Mouse (Mus musculus) limb, embryonic 10.5 days (tissue): Measurements from ENCODE around the gene Gm14085. TPM values are rescaled to one million over a fixed set of nuclear protein-coding genes. Genes with fewer than 3 reads are reported as not detected.
"Not testable (repeated sequence)": the region's sequence is repeated elsewhere in the genome, so short reads cannot be mapped to it uniquely, and the experiment has no call there.

ENCODE experiments used
- DNase-seq: peaks from one replicate; pipeline ENCODE4 v3.0.0-alpha.2; 2017; ENCODE audit warnings: low spot score
- H3K27ac ChIP-seq: fragments of 300-500 bp; sonication (generic); 2 replicates; pipeline ENCODE4 v1.5.1; 2016; ENCODE audit warnings: mild to moderate bottlenecking
- H3K27me3 ChIP-seq: fragments of 300-500 bp; sonication (generic); 2 replicates; pipeline ENCODE4 v1.6.1; 2016; ENCODE audit warnings: low read depth, mild to moderate bottlenecking; ENCODE audit not compliant: poor library complexity, severe bottlenecking
- H3K36me3 ChIP-seq: fragments of 300-500 bp; sonication (generic); 2 replicates; pipeline ENCODE4 v1.6.1; 2016; ENCODE audit warnings: mild to moderate bottlenecking, moderate library complexity
- H3K4me1 ChIP-seq: fragments of 300-500 bp; sonication (generic); 2 replicates; pipeline ENCODE4 v1.6.1; 2016
- H3K4me3 ChIP-seq: fragments of 300-500 bp; sonication (generic); 2 replicates; pipeline ENCODE4 v1.5.1; 2016; ENCODE audit warnings: mild to moderate bottlenecking, moderate library complexity
- H3K9me3 ChIP-seq: fragments of 300-500 bp; sonication (generic); replicated peaks from 2 replicates; pipeline ENCODE4 v1.6.1; 2016; ENCODE audit warnings: mild to moderate bottlenecking
- WGBS: fragments of 180-500 bp; shearing (Covaris S2); methylation state at CpG from one replicate; pipeline ENCODE4 v1.1.7; 2016; 5-methylcytosine and 5-hydroxymethylcytosine counted together
- polyA plus RNA-seq: library from polyadenylated mRNA; unstranded; fragments of >200 nt; fragmentation: Nextera tagmentation; extraction: Ambion mirVana; gene quantifications from 2 replicates; pipeline ENCODE4 v1.2.1, GENCODE M21; 2016

The Gm14085 gene
- polyA plus RNA-seq = not detected in 2 replicates

GRCm38 (mm10) chr2:122484641-122485040, at the start of gene Gm14085:
Gm14085 (plus strand) TSS chr2:122484941.
- H3K9me3 ChIP-seq = no peaks in the 10 kb centered on the region
- DNase-seq = no peak
- WGBS = 85% methylated on average over 1 of the region's 1 CpGs
- no peaks in the 10 kb centered on the region for H3K36me3 ChIP-seq
- no peak within 1 kb of the TSS for H3K27ac ChIP-seq
- no peaks in the 10 kb centered on the region for H3K27me3 ChIP-seq
- no peak within 1 kb of the TSS for H3K4me3 ChIP-seq
- no peaks in the 10 kb centered on the region for H3K4me1 ChIP-seq

GRCm38 (mm10) chr2:122438706-122439482, 45.8 kb upstream of the Gm14085 start:
- not testable (repeated sequence) for H3K27ac ChIP-seq, H3K4me3 ChIP-seq, H3K36me3 ChIP-seq, H3K9me3 ChIP-seq, H3K27me3 ChIP-seq, H3K4me1 ChIP-seq, DNase-seq
- WGBS = 93% methylated on average over 5 of the region's 5 CpGs

- not testable (repeated sequence) for H3K27me3 ChIP-seq, H3K27ac ChIP-seq, H3K9me3 ChIP-seq, H3K4me3 ChIP-seq, H3K4me1 ChIP-seq, DNase-seq, H3K36me3 ChIP-seq
- 23% methylated on average over 1 of the region's 3 CpGs for WGBS
These were observed 44.2 kb upstream of the Gm14085 start for GRCm38 (mm10) chr2:122440521-122440920.

GRCm38 (mm10) chr2:122441000-122441933, 43.5 kb upstream of the Gm14085 start:
- H3K27ac ChIP-seq = no peak overlapping the region
- H3K4me1 ChIP-seq = no peaks in the 10 kb centered on the region
- H3K4me3 ChIP-seq = no peak overlapping the region
- H3K9me3 ChIP-seq = no peaks in the 10 kb centered on the region
- DNase-seq = no peak
- H3K27me3 ChIP-seq = no peaks in the 10 kb centered on the region
- 89% methylated on average over 7 of the region's 7 CpGs for WGBS
- H3K36me3 ChIP-seq = no peaks in the 10 kb centered on the region

GRCm38 (mm10) chr2:122450351-122450750, 34.4 kb upstream of the Gm14085 start:
- H3K27ac ChIP-seq = no peak overlapping the region
- DNase-seq = no peak

GRCm38 (mm10) chr2:122452426-122452825, 32.3 kb upstream of the Gm14085 start:
- no peaks in the 10 kb centered on the region for H3K9me3 ChIP-seq
- no peaks in the 10 kb centered on the region for H3K4me1 ChIP-seq
- DNase-seq = no peak
- no peaks in the 10 kb centered on the region for H3K27me3 ChIP-seq
- H3K36me3 ChIP-seq = no peaks in the 10 kb centered on the region
- H3K4me3 ChIP-seq = no peak overlapping the region
- WGBS = 74% methylated on average over 2 of the region's 2 CpGs
- H3K27ac ChIP-seq = no peak overlapping the region

More at GRCm38 (mm10) chr2:122450351-122450750, 34.4 kb upstream of the Gm14085 start:
- WGBS = 85% methylated on average over 4 of the region's 4 CpGs
- H3K9me3 ChIP-seq = no peaks in the 10 kb centered on the region
- no peaks in the 10 kb centered on the region for H3K4me1 ChIP-seq
- no peaks in the 10 kb centered on the region for H3K27me3 ChIP-seq
- H3K4me3 ChIP-seq = no peak overlapping the region
- H3K36me3 ChIP-seq = no peaks in the 10 kb centered on the region

GRCm38 (mm10) chr2:122466901-122467300, 17.8 kb upstream of the Gm14085 start:
- Histone ChIP-seq H3K27me3 (peaks cover 11% of the 10 kb centered on the region; the same call in 1 of the 2 replicates), H3K4me3 (peak overlapping the region; percentile 61), H3K36me3 (no peaks in the 10 kb centered on the region), H3K9me3 (no peaks in the 10 kb centered on the region), H3K4me1 (peaks cover 12% of the 10 kb centered on the region), H3K27ac (no peak overlapping the region; the same call in 1 of the 2 replicates)
- no peak for DNase-seq
- WGBS = 38% methylated on average over 11 of the region's 11 CpGs

DNA sequence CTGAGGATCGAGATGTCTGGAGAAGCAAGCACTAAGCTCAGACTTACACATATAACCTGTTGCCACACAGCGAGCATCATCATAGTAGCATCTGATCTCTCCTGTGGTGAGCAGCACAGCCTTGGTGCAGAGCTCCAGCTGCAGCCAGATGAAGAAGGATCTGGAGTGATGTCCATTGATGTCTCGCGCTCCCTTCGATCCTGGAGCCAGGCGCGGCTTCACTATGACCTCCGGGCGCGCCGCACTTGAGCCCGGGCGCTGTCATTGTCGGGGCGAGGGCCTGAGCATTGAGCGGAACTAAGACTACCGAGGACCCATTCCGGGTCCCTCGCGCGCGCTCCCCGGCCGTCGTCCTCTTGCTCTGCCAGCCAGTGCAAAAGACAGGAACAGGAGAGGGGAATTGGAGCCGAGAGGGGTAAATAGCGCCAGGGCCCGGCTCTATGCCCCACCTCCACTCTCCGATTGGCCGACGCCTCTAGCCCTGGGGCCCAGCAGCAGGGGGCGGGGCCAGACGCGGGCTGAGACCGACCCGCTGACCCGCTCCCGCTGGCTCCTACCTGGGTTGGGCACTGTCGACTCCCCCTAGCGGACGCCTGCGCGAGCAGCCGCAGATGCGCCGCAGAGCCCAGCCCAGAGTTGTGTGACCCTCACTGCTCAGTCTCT, 17.3 kb upstream of the Gm14085 start:
- peaks cover 12% of the 10 kb centered on the region for H3K4me1 ChIP-seq
- peak; percentile 97 for DNase-seq
- 1% methylated on average over 46 of the region's 46 CpGs for WGBS
- no peaks in the 10 kb centered on the region for H3K9me3 ChIP-seq
- peaks cover 11% of the 10 kb centered on the region; the same call in 1 of the 2 replicates for H3K27me3 ChIP-seq
- peak overlapping the region; percentile 61 for H3K4me3 ChIP-seq
- H3K27ac ChIP-seq = peak overlapping the region; percentile 66
- no peaks in the 10 kb centered on the region for H3K36me3 ChIP-seq

DNA sequence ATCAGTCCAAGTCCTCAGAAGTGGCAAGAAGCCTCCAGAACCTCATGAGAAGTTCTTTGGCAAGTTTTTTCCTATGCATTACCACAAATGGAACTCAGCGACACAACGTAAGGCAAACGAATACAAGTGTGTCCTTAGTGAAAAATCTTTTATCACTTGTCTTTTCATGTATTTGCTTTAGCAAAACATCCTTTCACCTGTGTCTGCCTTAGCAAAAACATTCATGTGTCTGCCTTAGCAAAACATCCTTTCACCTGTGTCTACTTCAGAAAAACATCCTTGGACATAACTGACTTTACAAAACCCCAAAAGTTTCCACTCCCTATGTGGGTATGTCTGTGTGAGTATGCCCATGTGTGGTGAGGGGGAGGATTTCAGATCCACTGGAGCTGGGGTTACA, 15.5 kb upstream of the Gm14085 start:
- Histone ChIP-seq H3K36me3 (no peaks in the 10 kb centered on the region), H3K27me3 (peaks cover 11% of the 10 kb centered on the region; the same call in 1 of the 2 replicates), H3K27ac (no peak overlapping the region), H3K4me3 (no peak overlapping the region), H3K4me1 (peaks cover 12% of the 10 kb centered on the region), H3K9me3 (no peaks in the 10 kb centered on the region)
- 97% methylated on average over 3 of the region's 3 CpGs for WGBS
- DNase-seq = no peak

DNA sequence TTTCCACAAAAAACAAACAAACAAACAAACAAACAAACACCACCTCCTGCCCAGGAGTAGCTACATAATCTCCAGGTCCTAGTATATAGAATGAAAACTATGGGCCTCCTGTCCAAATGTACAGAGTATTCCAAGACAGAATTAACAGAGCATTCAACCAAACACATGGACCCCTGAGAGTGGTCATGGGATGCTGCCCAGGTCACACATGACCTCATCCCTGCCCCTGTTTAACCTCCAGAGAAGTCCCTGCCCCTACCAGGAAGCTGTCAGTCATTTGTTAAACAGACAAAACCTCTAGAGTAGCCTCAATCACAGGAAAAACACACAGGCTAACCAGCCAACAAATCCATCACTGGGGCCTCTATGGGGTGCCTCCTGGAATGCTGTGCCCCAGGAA, 8.2 kb upstream of the Gm14085 start:
- H3K9me3 ChIP-seq = no peaks in the 10 kb centered on the region
- H3K27ac ChIP-seq = no peak overlapping the region
- no peaks in the 10 kb centered on the region for H3K36me3 ChIP-seq
- DNase-seq = no peak
- H3K4me3 ChIP-seq = no peak overlapping the region
- no peaks in the 10 kb centered on the region for H3K4me1 ChIP-seq
- no peaks in the 10 kb centered on the region for H3K27me3 ChIP-seq

DNA sequence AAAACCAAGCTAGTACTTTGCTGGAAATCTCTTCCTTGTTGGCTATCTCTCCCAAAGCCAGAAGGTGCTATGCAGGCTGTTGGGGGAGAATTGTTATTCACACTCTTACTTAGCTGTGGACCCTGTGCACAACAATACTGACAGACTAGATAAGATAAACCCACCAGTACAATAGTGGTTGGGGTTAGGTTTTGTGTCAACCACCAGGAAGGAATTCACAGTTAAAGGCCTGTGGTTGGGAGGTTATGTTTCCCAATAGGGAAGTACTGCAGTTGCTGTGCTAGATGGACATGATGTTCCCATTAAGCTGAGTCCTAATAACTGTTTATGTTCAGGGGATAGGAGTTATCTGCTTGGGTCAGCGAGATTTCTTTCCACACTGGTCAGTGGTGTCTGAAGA, 954 bp upstream of the Gm14085 start:
- H3K27me3 ChIP-seq, H3K4me3 ChIP-seq, DNase-seq, H3K4me1 ChIP-seq, H3K27ac ChIP-seq, H3K9me3 ChIP-seq, H3K36me3 ChIP-seq: not testable (repeated sequence)
- WGBS = 73% methylated on average over 1 of the region's 1 CpGs

GRCm38 (mm10) chr2:122485654-122486053, 913 bp downstream of the Gm14085 start:
- DNase-seq = not testable (repeated sequence)

More at GRCm38 (mm10) chr2:122485654-122486053, 913 bp downstream of the Gm14085 start:
- not testable (repeated sequence) for H3K4me3 ChIP-seq, H3K4me1 ChIP-seq, H3K27me3 ChIP-seq, H3K27ac ChIP-seq, H3K36me3 ChIP-seq, H3K9me3 ChIP-seq
- 52% methylated on average over 3 of the region's 3 CpGs for WGBS
